Mouse (Mus musculus): Measurements from ENCODE around the gene Fate1. TPM values are rescaled to one million over a fixed set of nuclear protein-coding genes. Genes with fewer than 3 reads are reported as not detected.

Gene Fate1
- polyA plus RNA-seq, 1 experiment from 2014 or later: not detected

GRCm38 (mm10) chrX:71983205-71983604 lies 10.4 kb downstream of the Fate1 start:
- H3K4me1 ChIP-seq (replicated peaks): no peaks in the 10 kb centered on the region
- no peak for ATAC-seq (ENCODE audit: insufficient number of reproducible peaks, low FRiP score)
- no peak overlapping the region for H3K27ac ChIP-seq (ENCODE audit: poor library complexity, severe bottlenecking)
- H3K9ac ChIP-seq: no peak overlapping the region
- H3K9me3 ChIP-seq (replicated peaks): no peaks in the 10 kb centered on the region
- H3K4me3 ChIP-seq: no peak overlapping the region
- no peak overlapping the region for H3K4me2 ChIP-seq
- H3K36me3 ChIP-seq: no peaks in the 10 kb centered on the region
- WGBS: 74% methylated on average over 2 of the region's 2 CpGs
- no peaks in the 10 kb centered on the region for H3K27me3 ChIP-seq (replicated peaks)

DNA sequence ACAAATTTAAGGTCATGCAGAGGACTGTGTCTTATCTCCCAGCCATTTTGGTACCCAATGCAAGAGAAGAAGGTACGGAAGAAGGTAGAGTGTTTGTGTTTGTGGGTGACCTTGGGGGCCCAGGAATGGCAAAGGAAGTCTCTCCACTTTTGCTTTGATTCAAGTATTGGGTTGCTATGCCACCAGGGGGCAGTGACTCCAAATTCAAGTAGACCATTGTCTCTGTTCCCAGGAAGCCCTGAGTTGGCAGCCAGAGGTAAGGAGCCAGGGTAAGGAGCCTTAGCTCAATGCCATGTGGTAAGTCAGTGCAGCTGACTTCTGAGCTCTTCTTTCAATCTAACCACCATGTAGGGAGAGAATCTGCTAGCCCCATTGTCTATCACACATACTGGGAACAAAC lies 11.0 kb downstream of the Fate1 start:
- Histone ChIP-seq H3K9ac (no peak overlapping the region), H3K27ac (ENCODE audit: poor library complexity, severe bottlenecking) (no peak overlapping the region), H3K27me3 (replicated peaks) (0 out of 2 replicates have a peak, but pooled peaks cover 3% of the 10 kb centered on the region), H3K4me1 (replicated peaks) (no peaks in the 10 kb centered on the region), H3K4me2 (no peak overlapping the region), H3K4me3 (no peak overlapping the region), H3K36me3 (no peaks in the 10 kb centered on the region), H3K9me3 (replicated peaks) (no peaks in the 10 kb centered on the region)
- ATAC-seq (ENCODE audit: insufficient number of reproducible peaks, low FRiP score): no peak
- 66% methylated on average over 1 of the region's 1 CpGs for WGBS

GRCm38 (mm10) chrX:71991549-71991948 lies 18.8 kb downstream of the Fate1 start, which contains the start of gene Cnga2:
TSS of gene Cnga2 (plus strand) at chrX:71991849.
- WGBS: 71% methylated on average over 3 of the region's 3 CpGs
- Histone ChIP-seq H3K9me3 (replicated peaks) (no peaks in the 10 kb centered on the region), H3K36me3 (no peaks in the 10 kb centered on the region), H3K27me3 (replicated peaks) (0 out of 2 replicates have a peak, but pooled peaks cover 16% of the 10 kb centered on the region), H3K4me2 (no peak within 1 kb of the TSS), H3K27ac (ENCODE audit: poor library complexity, severe bottlenecking) (no peak within 1 kb of the TSS), H3K4me1 (replicated peaks) (no peaks in the 10 kb centered on the region), H3K9ac (no peak within 1 kb of the TSS), H3K4me3 (no peak within 1 kb of the TSS)
- ATAC-seq (ENCODE audit: insufficient number of reproducible peaks, low FRiP score): no peak

DNA sequence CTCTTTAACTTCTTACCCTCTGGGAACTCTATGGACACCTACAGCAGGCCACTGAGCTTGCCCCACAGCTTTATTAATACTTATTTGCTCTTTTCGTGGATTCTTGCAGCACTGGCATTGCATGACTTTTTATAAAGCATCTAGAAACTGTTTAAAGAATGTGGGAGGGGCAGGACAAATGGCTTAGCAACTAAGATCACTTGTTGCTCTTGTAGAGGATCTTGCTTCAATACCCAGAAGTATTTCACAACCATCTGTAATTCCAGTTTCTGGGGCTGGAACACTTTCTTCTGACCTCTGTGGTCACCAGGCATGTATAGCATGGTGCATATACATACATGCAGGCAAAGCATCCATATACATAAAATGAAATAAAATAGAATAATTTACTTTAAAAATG lies 23.2 kb downstream of the Fate1 start:
- Histone ChIP-seq H3K9me3 (replicated peaks) (no peaks in the 10 kb centered on the region), H3K27me3 (replicated peaks) (0 out of 2 replicates have a peak, but pooled peaks cover 7% of the 10 kb centered on the region), H3K36me3 (no peaks in the 10 kb centered on the region), H3K9ac (no peak overlapping the region), H3K4me1 (replicated peaks) (no peaks in the 10 kb centered on the region), H3K27ac (ENCODE audit: poor library complexity, severe bottlenecking) (no peak overlapping the region), H3K4me3 (no peak overlapping the region), H3K4me2 (no peak overlapping the region)
- WGBS: 43% methylated on average over 1 of the region's 1 CpGs
- no peak for ATAC-seq (ENCODE audit: insufficient number of reproducible peaks, low FRiP score)

DNA sequence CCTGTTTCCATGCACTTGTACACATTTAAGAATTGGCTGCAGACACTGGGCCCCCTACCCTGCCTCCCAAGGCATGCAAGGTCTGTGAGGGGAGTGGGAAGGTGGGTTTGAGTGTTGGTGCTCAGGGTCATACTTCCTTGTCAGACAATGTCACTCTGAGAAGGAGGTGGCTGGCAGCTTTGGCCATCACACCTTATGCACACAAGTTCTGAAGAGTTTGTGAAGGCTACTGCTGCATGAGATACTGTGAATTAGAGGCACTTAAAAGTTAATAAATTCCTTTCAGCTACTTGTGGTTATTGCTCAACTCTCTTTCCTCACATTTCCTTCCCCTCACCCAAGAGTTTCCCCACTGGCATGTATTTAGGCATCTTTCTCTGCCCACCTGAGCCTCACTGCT lies 37.1 kb downstream of the Fate1 start:
- no peak overlapping the region for H3K4me3 ChIP-seq
- H3K9me3 ChIP-seq (replicated peaks): no peaks in the 10 kb centered on the region
- no peak for ATAC-seq (ENCODE audit: insufficient number of reproducible peaks, low FRiP score)
- H3K27me3 ChIP-seq (replicated peaks): peaks cover 6% of the 10 kb centered on the region; the same call in 1 of the 2 replicates
- H3K4me1 ChIP-seq (replicated peaks): no peaks in the 10 kb centered on the region
- no peak overlapping the region for H3K9ac ChIP-seq
- H3K36me3 ChIP-seq: no peaks in the 10 kb centered on the region
- no peak overlapping the region for H3K4me2 ChIP-seq
- no peak overlapping the region for H3K27ac ChIP-seq (ENCODE audit: poor library complexity, severe bottlenecking)

DNA sequence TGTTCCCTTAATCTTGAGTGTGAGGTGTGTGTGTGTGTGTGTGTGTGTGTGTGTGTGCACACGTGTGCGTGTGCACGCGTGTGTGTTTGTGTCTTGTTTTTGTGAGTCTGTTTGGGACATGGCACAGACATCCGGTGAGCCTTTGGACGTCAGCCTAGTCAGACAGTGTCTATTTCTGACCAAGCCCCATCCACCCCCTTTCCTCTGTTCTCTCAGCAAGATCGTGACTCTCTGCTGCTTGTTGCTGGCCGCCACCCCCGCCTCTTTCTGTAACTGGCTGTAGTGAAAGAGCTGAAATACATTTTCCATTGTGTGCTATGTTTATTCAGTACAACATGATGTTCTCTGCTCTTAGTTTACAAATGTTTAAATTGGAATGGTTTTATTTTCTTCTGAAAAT lies 39.5 kb downstream of the Fate1 start:
- no peak overlapping the region for H3K9ac ChIP-seq
- ATAC-seq (ENCODE audit: insufficient number of reproducible peaks, low FRiP score): no peak
- H3K4me3 ChIP-seq: no peak overlapping the region
- H3K9me3 ChIP-seq (replicated peaks): no peaks in the 10 kb centered on the region
- H3K27me3 ChIP-seq (replicated peaks): peaks cover 6% of the 10 kb centered on the region; the same call in 1 of the 2 replicates
- 62% methylated on average over 9 of the region's 9 CpGs for WGBS
- H3K36me3 ChIP-seq: no peaks in the 10 kb centered on the region
- no peak overlapping the region for H3K4me2 ChIP-seq
- no peaks in the 10 kb centered on the region for H3K4me1 ChIP-seq (replicated peaks)
- H3K27ac ChIP-seq (ENCODE audit: poor library complexity, severe bottlenecking): no peak overlapping the region

GRCm38 (mm10) chrX:72012804-72013203 lies 40.0 kb downstream of the Fate1 start:
- no peak overlapping the region for H3K4me2 ChIP-seq
- no peaks in the 10 kb centered on the region for H3K36me3 ChIP-seq
- H3K27me3 ChIP-seq (replicated peaks): peaks cover 6% of the 10 kb centered on the region; the same call in 1 of the 2 replicates
- no peak overlapping the region for H3K27ac ChIP-seq (ENCODE audit: poor library complexity, severe bottlenecking)
- no peaks in the 10 kb centered on the region for H3K9me3 ChIP-seq (replicated peaks)
- H3K4me1 ChIP-seq (replicated peaks): no peaks in the 10 kb centered on the region
- no peak for ATAC-seq (ENCODE audit: insufficient number of reproducible peaks, low FRiP score)
- no peak overlapping the region for H3K4me3 ChIP-seq
- 45% methylated on average over 3 of the region's 3 CpGs for WGBS
- H3K9ac ChIP-seq: no peak overlapping the region

GRCm38 (mm10) chrX:72022241-72022640 lies 49.5 kb downstream of the Fate1 start:
- WGBS: 86% methylated on average over 1 of the region's 1 CpGs
- ATAC-seq (ENCODE audit: insufficient number of reproducible peaks, low FRiP score): no peak

DNA sequence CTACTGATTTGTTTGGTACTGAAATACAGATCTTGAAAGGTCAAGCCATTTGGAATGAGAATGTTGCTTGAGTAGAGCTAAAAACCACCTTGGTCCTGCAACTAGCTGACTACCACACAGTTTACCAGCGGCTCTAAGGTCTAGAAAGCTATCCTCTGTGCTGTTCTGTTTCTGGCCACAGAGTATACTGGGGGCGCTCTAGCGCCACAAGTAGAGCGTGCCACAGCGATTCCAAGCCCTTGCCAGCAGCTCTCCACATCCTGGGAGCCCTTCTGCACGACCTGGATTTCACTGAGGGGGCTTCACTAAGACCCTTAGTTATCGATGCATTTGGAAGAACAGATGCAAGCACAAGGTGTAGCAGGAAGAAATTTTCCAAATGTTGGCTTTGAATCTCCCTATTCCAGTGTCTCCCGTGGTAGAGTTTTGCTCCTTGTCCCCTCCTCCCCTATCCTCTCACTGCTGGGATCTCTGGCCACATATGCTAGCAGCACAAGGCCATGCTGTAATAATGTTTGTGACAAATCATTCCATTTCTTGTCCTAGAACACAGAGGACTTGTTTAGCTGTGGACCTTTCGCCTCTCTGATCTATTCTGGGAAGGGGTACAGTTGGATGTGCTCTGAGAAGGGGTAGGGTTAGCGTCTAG lies 50.1 kb downstream of the Fate1 start:
- H3K27ac ChIP-seq (ENCODE audit: poor library complexity, severe bottlenecking): no peak overlapping the region
- no peak for ATAC-seq (ENCODE audit: insufficient number of reproducible peaks, low FRiP score)
- H3K36me3 ChIP-seq: no peaks in the 10 kb centered on the region
- H3K4me2 ChIP-seq: no peak overlapping the region
- no peak overlapping the region for H3K4me3 ChIP-seq
- H3K9me3 ChIP-seq (replicated peaks): no peaks in the 10 kb centered on the region
- no peaks in the 10 kb centered on the region for H3K4me1 ChIP-seq (replicated peaks)
- no peak overlapping the region for H3K9ac ChIP-seq
- WGBS: 39% methylated on average over 10 of the region's 10 CpGs
- H3K27me3 ChIP-seq (replicated peaks): no peaks in the 10 kb centered on the region

More at GRCm38 (mm10) chrX:72022241-72022640, 49.5 kb downstream of the Fate1 start:
- Histone ChIP-seq H3K9ac (no peak overlapping the region), H3K36me3 (no peaks in the 10 kb centered on the region), H3K4me1 (replicated peaks) (no peaks in the 10 kb centered on the region), H3K9me3 (replicated peaks) (no peaks in the 10 kb centered on the region), H3K27ac (ENCODE audit: poor library complexity, severe bottlenecking) (no peak overlapping the region), H3K4me3 (no peak overlapping the region), H3K27me3 (replicated peaks) (no peaks in the 10 kb centered on the region), H3K4me2 (no peak overlapping the region)

DNA sequence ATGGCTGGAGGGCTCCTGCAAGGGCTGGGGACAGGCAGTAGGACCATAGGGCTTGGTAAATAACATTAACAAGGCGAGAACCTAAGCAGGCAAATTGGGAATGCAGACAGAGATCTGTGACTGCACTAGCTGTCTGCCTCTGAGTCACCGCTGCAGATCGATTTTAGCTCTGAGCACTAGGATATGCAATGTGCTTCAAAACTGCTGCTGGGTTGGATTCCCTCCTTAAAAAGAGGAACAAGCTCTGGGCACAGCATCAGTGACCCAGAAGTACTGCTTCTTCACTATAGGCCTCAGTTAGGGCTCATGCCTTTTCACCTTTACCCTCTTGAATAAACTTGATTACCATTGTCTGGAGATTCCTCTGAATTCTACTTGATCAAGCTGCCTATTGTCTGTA lies 50.8 kb downstream of the Fate1 start:
- H3K27me3 ChIP-seq (replicated peaks): no peaks in the 10 kb centered on the region
- H3K36me3 ChIP-seq: no peaks in the 10 kb centered on the region
- WGBS: 74% methylated on average over 3 of the region's 3 CpGs
- H3K4me3 ChIP-seq: no peak overlapping the region
- H3K4me1 ChIP-seq (replicated peaks): no peaks in the 10 kb centered on the region
- no peak overlapping the region for H3K9ac ChIP-seq
- H3K9me3 ChIP-seq (replicated peaks): no peaks in the 10 kb centered on the region
- no peak for ATAC-seq (ENCODE audit: insufficient number of reproducible peaks, low FRiP score)
- H3K27ac ChIP-seq (ENCODE audit: poor library complexity, severe bottlenecking): no peak overlapping the region
- H3K4me2 ChIP-seq: no peak overlapping the region

All from heart, embryonic 12.5 days (tissue).